In genomic region chr17:36915076-36915475, GRCm38 (mm10) we compare ENCODE assay signal across 9 mouse cellular contexts. TPM values are rescaled to one million over a fixed set of nuclear protein-coding genes. Genes with fewer than 3 reads are reported as not detected.
DNase-seq lines count a peak whose midpoint lies in the region; ATAC-seq lines count a peak whose summit lies in the region.
"Had no signal": no experiment of that assay in that cellular context is flagged by ENCODE, and none has a peak within 500 bp of the region (broad histone marks: within the 10 kb centered on the region; RNA-seq: fewer than 3 reads in every experiment).

No protein-coding gene starts in this region.

- DNase-seq in left cerebral cortex, adult 18-20 months (ENCODE audit: low spot score in 2 of 2): peak; percentile 51 to 73
- DNase-seq in left cerebral cortex, adult 11 months (ENCODE audit: low spot score): no peak
- peak; percentile 16 to 25 for DNase-seq in adrenal gland, postnatal 4 days (ENCODE audit: low spot score in 2 of 2)
- peak; percentile 20 for DNase-seq in embryonic facial prominence, embryonic 14.5 days (ENCODE audit: low spot score)
- peak; percentile 24 for DNase-seq in hindlimb bud, embryonic 11.5 days (ENCODE audit: extremely low spot score, low read depth, low spot score)
- peak; percentile 74 for DNase-seq in limb, embryonic 10.5 days (ENCODE audit: low spot score)
- peak; percentile 36 to 61 for DNase-seq in natural killer cell, adult 2 months (ENCODE audit: low spot score in 2 of 2)
- DNase-seq in thymus, postnatal 36 days: peak; percentile 58 to 71

- H3K9ac ChIP-seq in embryonic facial prominence, embryonic 14.5 days (ENCODE audit: low read depth, low read length): no peak overlapping the region

- no peaks in the 10 kb centered on the region for H3K9me3 ChIP-seq in embryonic facial prominence, embryonic 14.5 days (ENCODE audit: control insufficient read depth, low read length)
- no peaks in the 10 kb centered on the region for H3K9me3 ChIP-seq in limb, embryonic 10.5 days (replicated peaks)

- H3K27me3 ChIP-seq in embryonic facial prominence, embryonic 14.5 days (replicated peaks; ENCODE audit: control insufficient read depth, insufficient read depth, low read length): no peaks in the 10 kb centered on the region
- H3K27me3 ChIP-seq in limb, embryonic 10.5 days (ENCODE audit: low read depth, poor library complexity, severe bottlenecking): no peaks in the 10 kb centered on the region

- H3K4me3 ChIP-seq in embryonic facial prominence, embryonic 14.5 days (ENCODE audit: low read depth, low read length): no peak overlapping the region
- H3K4me3 ChIP-seq in limb, embryonic 10.5 days: no peak overlapping the region
- H3K4me3 ChIP-seq: erythroblast, embryonic 14.5 days had no signal

- H3K4me1 ChIP-seq in embryonic facial prominence, embryonic 14.5 days (ENCODE audit: control insufficient read depth, insufficient read depth, low read length): no peaks in the 10 kb centered on the region
- no peaks in the 10 kb centered on the region for H3K4me1 ChIP-seq in limb, embryonic 10.5 days

- no peak overlapping the region for H3K27ac ChIP-seq in embryonic facial prominence, embryonic 14.5 days (replicated peaks; ENCODE audit: low read depth, low read length)
- no peak overlapping the region for H3K27ac ChIP-seq in limb, embryonic 10.5 days

- WGBS in embryonic facial prominence, embryonic 14.5 days: 13% methylated on average over 9 of the region's 9 CpGs
- 16% methylated on average over 9 of the region's 9 CpGs for WGBS in limb, embryonic 10.5 days

- no peaks in the 10 kb centered on the region for H3K36me3 ChIP-seq in embryonic facial prominence, embryonic 14.5 days (ENCODE audit: control insufficient read depth, insufficient read depth, low read length)
- H3K36me3 ChIP-seq in limb, embryonic 10.5 days: no peaks in the 10 kb centered on the region

- no peak for ATAC-seq in embryonic facial prominence, embryonic 14.5 days (ENCODE audit: low read depth)

- no peak overlapping the region for H3K4me2 ChIP-seq in embryonic facial prominence, embryonic 14.5 days (ENCODE audit: low read depth, low read length)

RNA-seq across cellular contexts. Expression of gene Trim31, which starts 17.2 kb away (rescaled TPM):
- total RNA-seq in left cerebral cortex, adult 18-20 months (2021): not detected
- total RNA-seq in adrenal gland, postnatal 4 days (2021): not detected
- polyA plus RNA-seq in embryonic facial prominence, embryonic 14.5 days (2014; fragmentation: Nextera tagmentation; extraction: Ambion mirVana): not detected in 2 replicates
- not detected in 2 replicates for polyA plus RNA-seq in limb, embryonic 10.5 days (2016; fragmentation: Nextera tagmentation; extraction: Ambion mirVana)
- polyA plus RNA-seq: erythroblast, embryonic 14.5 days had no signal

RNA-seq across cellular contexts. Expression of gene Trim40, which starts 25.2 kb away (rescaled TPM):
- total RNA-seq in left cerebral cortex, adult 18-20 months (2021): under 1 TPM in 1 of 2 experiments, not detected in 1; 0.40 TPM
- under 1 TPM in 1 of 2 experiments, not detected in 1; 0.17 TPM for total RNA-seq in adrenal gland, postnatal 4 days (2021)
- not detected in 2 replicates for polyA plus RNA-seq in embryonic facial prominence, embryonic 14.5 days (2014; fragmentation: Nextera tagmentation; extraction: Ambion mirVana)
- not detected in 2 replicates for polyA plus RNA-seq in limb, embryonic 10.5 days (2016; fragmentation: Nextera tagmentation; extraction: Ambion mirVana)
- polyA plus RNA-seq: erythroblast, embryonic 14.5 days had no signal

RNA-seq across cellular contexts. Expression of gene Rnf39, which starts 27.6 kb away (rescaled TPM):
- total RNA-seq in left cerebral cortex, adult 18-20 months (2021): 10 to 100 TPM in 1 of 2 experiments, 1 to 10 TPM in 1; 9.9 to 12.4 TPM
- 1 to 10 TPM in 1 of 2 experiments, under 1 TPM in 1; 0.31 to 1.1 TPM for total RNA-seq in adrenal gland, postnatal 4 days (2021)
- polyA plus RNA-seq in embryonic facial prominence, embryonic 14.5 days (2014; fragmentation: Nextera tagmentation; extraction: Ambion mirVana): 1.2 and 2.7 TPM in 2 replicates
- 0.13 and 0.45 TPM in 2 replicates for polyA plus RNA-seq in limb, embryonic 10.5 days (2016; fragmentation: Nextera tagmentation; extraction: Ambion mirVana)
- polyA plus RNA-seq: erythroblast, embryonic 14.5 days had no signal

RNA-seq across cellular contexts. Expression of gene Ppp1r11, which starts 36.5 kb away (rescaled TPM):
- 100 to 1,000 TPM; 136 to 142 TPM for total RNA-seq in left cerebral cortex, adult 18-20 months (2021)
- 10 to 100 TPM; 63.6 to 65.1 TPM for total RNA-seq in adrenal gland, postnatal 4 days (2021)
- 125 and 130 TPM in 2 replicates for polyA plus RNA-seq in embryonic facial prominence, embryonic 14.5 days (2014; fragmentation: Nextera tagmentation; extraction: Ambion mirVana)
- 152 and 174 TPM in 2 replicates for polyA plus RNA-seq in limb, embryonic 10.5 days (2016; fragmentation: Nextera tagmentation; extraction: Ambion mirVana)

RNA-seq across cellular contexts. Expression of gene Znrd1, which starts 43.3 kb away (rescaled TPM):
- 10 to 100 TPM; 32.1 to 34.6 TPM for total RNA-seq in left cerebral cortex, adult 18-20 months (2021)
- total RNA-seq in adrenal gland, postnatal 4 days (2021): 10 to 100 TPM; 35.8 to 41.6 TPM
- polyA plus RNA-seq in embryonic facial prominence, embryonic 14.5 days (2014; fragmentation: Nextera tagmentation; extraction: Ambion mirVana): 89.6 and 94.7 TPM in 2 replicates
- polyA plus RNA-seq in limb, embryonic 10.5 days (2016; fragmentation: Nextera tagmentation; extraction: Ambion mirVana): 107 and 114 TPM in 2 replicates

Comparison
In these comparisons a context has a peak if more than half of its experiments do, and no peak if none do; other contexts are left out.
1. RNA of gene Rnf39, which starts 27.6 kb away (total RNA-seq): 9.9 to 12.4 TPM in left cerebral cortex, adult 18-20 months; 0.31 to 1.1 TPM in adrenal gland, postnatal 4 days; every median in the first group is over 4 times any median in the second.